Mouse (Mus musculus) heart, embryonic 10.5 days (tissue): Measurements from ENCODE around the gene Rbl2. TPM values are rescaled to one million over a fixed set of nuclear protein-coding genes. Genes with fewer than 3 reads are reported as not detected.

Experiments used
- DNase-seq: peaks from one replicate; pipeline ENCODE4 v3.0.0-alpha.2; 2017; ENCODE audit warnings: low spot score
- H3K27ac ChIP-seq: fragments of 300-500 bp; sonication (generic); 2 replicates; pipeline ENCODE4 v1.5.1; 2016; ENCODE audit warnings: mild to moderate bottlenecking
- H3K27me3 ChIP-seq: fragments of 300-500 bp; sonication (generic); 2 replicates; pipeline ENCODE4 v1.6.1; 2016; ENCODE audit warnings: mild to moderate bottlenecking; ENCODE audit not compliant: poor library complexity, insufficient read depth, severe bottlenecking
- H3K36me3 ChIP-seq: fragments of 300-500 bp; sonication (generic); 2 replicates; pipeline ENCODE4 v1.6.1; 2016; ENCODE audit warnings: mild to moderate bottlenecking, moderate library complexity
- H3K4me1 ChIP-seq: fragments of 300-500 bp; sonication (generic); 2 replicates; pipeline ENCODE4 v1.6.1; 2016; ENCODE audit warnings: mild to moderate bottlenecking
- H3K4me3 ChIP-seq: fragments of 300-500 bp; sonication (generic); 2 replicates; pipeline ENCODE4 v1.5.1; 2016; ENCODE audit warnings: mild to moderate bottlenecking, moderate library complexity
- H3K9me3 ChIP-seq: fragments of 300-500 bp; sonication (generic); 2 replicates; pipeline ENCODE4 v1.6.1; 2016; ENCODE audit warnings: mild to moderate bottlenecking, moderate library complexity
- WGBS: fragments of 180-500 bp; shearing (Covaris S2); methylation state at CpG from one replicate; pipeline ENCODE4 v1.1.7; 2016; 5-methylcytosine and 5-hydroxymethylcytosine counted together
- polyA plus RNA-seq: library from polyadenylated mRNA; unstranded; fragments of >200 nt; fragmentation: Nextera tagmentation; extraction: Ambion mirVana; gene quantifications from 2 replicates; pipeline ENCODE4 v1.2.1, GENCODE M21; 2016

The Rbl2 gene
- polyA plus RNA-seq, 1 experiment from 2014 or later = 8.3 TPM

DNA sequence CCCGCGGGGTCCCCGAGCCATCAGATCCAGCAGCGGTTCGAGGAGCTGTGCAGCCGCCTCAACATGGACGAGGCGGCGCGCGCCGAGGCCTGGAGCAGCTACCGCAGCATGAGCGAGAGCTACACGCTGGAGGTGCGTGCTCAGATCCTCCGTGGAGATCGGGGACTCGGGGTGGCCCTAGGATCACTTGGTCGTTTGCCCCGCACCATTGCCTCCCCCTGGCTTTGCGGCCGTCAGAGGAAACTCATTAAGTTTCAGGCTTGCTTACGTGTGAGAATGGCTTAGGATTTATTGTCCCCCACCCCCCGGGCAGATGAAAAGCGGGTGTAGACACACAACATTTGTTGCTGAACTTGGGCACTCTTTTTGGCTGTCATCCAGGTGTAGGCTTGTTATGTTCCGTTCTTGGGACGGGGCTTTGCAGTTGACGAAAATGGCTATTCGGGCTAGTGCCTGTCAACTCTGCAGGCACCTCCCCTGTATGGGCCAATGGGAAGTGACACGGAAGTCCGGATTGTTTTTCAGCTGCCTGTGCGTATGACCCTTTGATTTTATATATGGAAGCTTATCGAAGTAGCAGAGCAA, 510 bp downstream of the Rbl2 start:
- no peaks in the 10 kb centered on the region for H3K36me3 ChIP-seq
- H3K9me3 ChIP-seq = no peaks in the 10 kb centered on the region
- H3K27ac ChIP-seq = peak overlapping the region; percentile 90
- peak overlapping the region; percentile 92 for H3K4me3 ChIP-seq
- under 1% methylated on average over 34 of the region's 34 CpGs for WGBS
- peaks cover 9% of the 10 kb centered on the region for H3K4me1 ChIP-seq
- no peaks in the 10 kb centered on the region for H3K27me3 ChIP-seq
- peak; percentile 91 for DNase-seq

DNA sequence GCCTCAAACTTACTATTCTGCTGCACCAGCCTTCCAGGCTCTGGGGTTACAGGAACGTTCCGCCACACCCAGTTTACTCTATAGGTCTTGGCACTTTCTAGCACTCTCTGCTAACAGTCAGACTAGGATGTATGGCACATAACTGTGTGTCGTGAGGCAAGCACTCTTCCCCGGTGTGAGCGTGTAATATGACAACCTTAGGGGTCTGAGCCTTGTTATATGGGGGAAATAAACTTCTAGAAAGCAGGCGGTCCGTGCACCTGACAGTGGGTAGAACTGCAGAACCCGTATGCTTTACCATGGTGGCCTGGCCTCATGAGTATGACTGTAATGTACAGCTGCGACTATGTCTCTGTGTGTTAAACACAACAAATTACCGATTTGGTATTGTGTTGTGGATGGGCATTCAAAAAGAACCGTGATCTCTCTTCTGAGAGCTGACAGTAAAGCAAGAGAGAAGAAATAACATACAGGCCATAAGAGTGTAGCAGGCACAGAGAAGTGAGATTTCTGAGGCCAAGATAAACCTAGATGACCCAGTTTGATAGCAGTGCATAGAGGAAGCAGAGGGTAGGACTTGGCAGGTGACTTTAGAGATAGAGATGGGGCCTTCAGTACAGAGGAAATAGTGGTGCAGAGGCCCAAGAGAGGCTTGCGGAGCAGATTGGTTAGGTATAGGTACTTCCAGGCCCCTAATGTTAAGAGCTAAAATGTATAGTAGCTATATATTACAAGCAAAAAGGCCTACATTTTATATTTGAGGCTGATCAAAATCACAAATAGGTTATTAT, 7.4 kb downstream of the Rbl2 start:
- DNase-seq = no peak
- 88% methylated on average over 12 of the region's 12 CpGs for WGBS
- Histone ChIP-seq H3K27ac (no peak overlapping the region), H3K4me1 (no peaks in the 10 kb centered on the region), H3K36me3 (peaks cover 21% of the 10 kb centered on the region), H3K9me3 (no peaks in the 10 kb centered on the region), H3K4me3 (no peak overlapping the region), H3K27me3 (no peaks in the 10 kb centered on the region)

DNA sequence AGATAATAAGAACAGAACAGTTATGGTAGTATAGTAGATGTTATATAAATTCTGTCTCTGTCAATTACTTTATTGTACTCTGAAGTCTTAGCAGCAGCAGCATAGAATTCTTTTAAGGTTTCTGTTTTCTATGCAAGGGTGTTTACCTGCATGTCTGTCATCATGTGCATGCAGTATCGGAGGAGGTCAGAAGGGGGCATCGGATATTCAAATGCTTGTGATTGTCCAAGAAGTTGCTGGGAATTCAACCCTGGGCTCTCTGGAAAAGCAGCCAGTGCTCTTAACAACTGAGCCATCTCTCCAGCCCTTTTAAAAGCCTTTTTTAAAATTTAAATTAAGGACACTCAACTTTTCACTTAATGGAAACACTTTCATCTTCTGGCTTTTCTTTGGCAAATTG, 9.8 kb downstream of the Rbl2 start:
- H3K27me3 ChIP-seq = no peaks in the 10 kb centered on the region
- 97% methylated on average over 2 of the region's 2 CpGs for WGBS
- H3K4me3 ChIP-seq = no peak overlapping the region
- H3K9me3 ChIP-seq = no peaks in the 10 kb centered on the region
- peaks cover 21% of the 10 kb centered on the region for H3K36me3 ChIP-seq
- no peak for DNase-seq
- no peaks in the 10 kb centered on the region for H3K4me1 ChIP-seq
- H3K27ac ChIP-seq = no peak overlapping the region

DNA sequence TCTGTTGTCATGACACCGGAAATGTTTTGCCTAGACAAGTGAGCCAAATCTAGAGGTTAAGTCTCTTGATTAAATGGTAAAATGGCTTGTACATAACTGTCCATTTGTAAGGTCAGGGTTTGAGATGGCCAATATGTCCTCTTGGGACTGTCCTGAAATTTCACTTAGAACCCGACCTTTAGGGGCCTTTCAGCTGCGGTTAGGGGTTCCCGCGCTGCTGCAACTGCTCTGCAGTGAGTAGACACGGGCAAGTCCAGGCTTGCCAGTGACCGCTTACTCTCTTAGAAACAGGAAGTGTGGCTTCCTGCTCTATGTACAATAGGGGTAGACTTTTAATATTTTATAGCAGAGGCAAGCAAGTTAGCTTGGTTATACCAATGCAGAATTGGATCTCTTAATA, 12.1 kb downstream of the Rbl2 start:
- H3K36me3 ChIP-seq = peaks cover 29% of the 10 kb centered on the region
- no peak overlapping the region for H3K4me3 ChIP-seq
- WGBS = 73% methylated on average over 7 of the region's 7 CpGs
- H3K4me1 ChIP-seq = no peaks in the 10 kb centered on the region
- no peak for DNase-seq
- H3K9me3 ChIP-seq = no peaks in the 10 kb centered on the region
- no peaks in the 10 kb centered on the region for H3K27me3 ChIP-seq
- H3K27ac ChIP-seq = no peak overlapping the region

DNA sequence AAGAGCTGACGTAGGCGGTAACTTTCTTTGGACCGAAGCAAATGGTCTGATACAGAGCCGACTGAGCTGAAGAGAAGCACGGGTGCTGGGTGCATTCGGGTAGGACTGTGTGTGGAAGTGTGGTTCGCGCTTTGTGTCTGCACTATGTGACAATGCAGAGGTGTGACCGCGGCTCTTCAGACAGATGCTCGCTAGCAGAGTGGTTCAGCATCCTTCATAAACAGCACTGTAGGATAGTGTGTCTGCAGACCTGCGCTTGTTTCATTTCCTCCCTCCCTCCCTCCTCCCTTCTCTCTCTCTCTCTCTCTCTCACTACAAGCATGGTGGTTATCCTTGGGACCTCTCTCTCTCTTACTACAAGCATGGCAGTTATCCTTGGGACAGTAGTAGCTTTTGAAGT, 12.6 kb downstream of the Rbl2 start:
- H3K4me3 ChIP-seq = no peak overlapping the region
- H3K36me3 ChIP-seq = peaks cover 31% of the 10 kb centered on the region
- WGBS = 88% methylated on average over 12 of the region's 12 CpGs
- no peaks in the 10 kb centered on the region for H3K9me3 ChIP-seq
- no peak overlapping the region for H3K27ac ChIP-seq
- H3K27me3 ChIP-seq = no peaks in the 10 kb centered on the region
- no peak for DNase-seq
- H3K4me1 ChIP-seq = no peaks in the 10 kb centered on the region

DNA sequence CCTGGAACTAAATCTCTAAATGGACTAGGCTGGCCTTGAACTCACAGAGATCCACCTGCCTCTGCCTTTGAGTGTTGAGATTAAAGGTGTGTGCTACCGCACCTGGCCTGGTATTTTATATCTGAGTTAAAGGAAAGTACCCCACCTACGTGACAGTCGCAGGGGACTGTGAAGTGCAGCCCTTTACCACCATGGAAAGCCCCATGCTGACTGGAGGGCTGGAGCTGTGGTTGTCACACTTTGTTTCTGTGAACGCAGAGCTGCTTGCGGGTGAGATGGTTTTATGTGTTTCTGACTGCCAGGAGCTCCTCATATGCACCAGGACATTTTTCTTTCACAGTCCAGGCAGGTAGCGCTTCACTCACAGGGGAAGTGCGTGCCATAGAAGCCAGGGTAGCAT, 18.6 kb downstream of the Rbl2 start:
- WGBS = 91% methylated on average over 7 of the region's 7 CpGs
- Histone ChIP-seq H3K36me3 (peaks cover 26% of the 10 kb centered on the region), H3K9me3 (no peaks in the 10 kb centered on the region), H3K27ac (no peak overlapping the region), H3K4me1 (no peaks in the 10 kb centered on the region), H3K27me3 (no peaks in the 10 kb centered on the region), H3K4me3 (no peak overlapping the region)
- no peak for DNase-seq

DNA sequence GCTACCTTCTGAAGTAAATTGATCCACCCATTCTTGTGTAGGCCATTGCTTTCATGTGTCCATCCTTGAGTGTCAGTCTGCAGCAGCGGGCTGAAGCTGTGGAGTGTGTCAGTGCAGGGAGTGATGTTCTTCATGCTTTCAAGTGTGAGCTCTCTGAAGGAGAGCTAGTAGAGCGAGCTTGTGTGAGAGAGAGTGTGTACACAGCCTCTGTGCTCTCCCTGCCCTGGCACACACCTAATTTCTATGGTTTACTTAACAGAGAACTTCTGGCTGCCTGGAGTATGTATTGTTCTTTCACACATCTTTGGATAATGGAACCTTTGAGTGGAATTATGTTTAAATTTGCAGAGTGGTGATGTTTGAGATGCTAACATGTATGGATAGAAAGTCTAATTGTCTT, 19.7 kb downstream of the Rbl2 start:
- 83% methylated on average over 2 of the region's 2 CpGs for WGBS
- Histone ChIP-seq H3K27ac (no peak overlapping the region), H3K4me1 (no peaks in the 10 kb centered on the region), H3K4me3 (no peak overlapping the region), H3K9me3 (no peaks in the 10 kb centered on the region), H3K36me3 (peaks cover 26% of the 10 kb centered on the region), H3K27me3 (no peaks in the 10 kb centered on the region)
- no peak for DNase-seq

DNA sequence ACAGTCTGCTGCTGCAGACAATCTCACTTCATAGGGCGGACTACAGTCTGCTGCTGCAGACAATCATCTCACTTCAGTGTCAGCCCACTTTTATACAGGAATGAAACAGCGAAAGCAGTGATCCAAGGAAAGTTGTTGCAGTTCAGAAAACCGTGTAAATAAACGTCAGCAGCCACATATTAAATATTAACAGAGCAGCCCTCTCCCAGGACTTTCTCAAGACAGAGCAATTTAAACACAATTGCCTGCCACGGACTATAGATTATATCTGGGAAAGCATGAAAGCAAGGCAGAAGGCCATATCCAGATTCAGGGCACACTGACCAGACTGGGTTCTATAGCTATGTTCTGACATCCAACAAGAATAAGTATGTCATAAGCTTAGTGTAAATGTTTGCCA, 24.3 kb downstream of the Rbl2 start:
- Histone ChIP-seq H3K27me3 (no peaks in the 10 kb centered on the region), H3K4me1 (no peaks in the 10 kb centered on the region), H3K27ac (no peak overlapping the region), H3K9me3 (no peaks in the 10 kb centered on the region), H3K36me3 (peaks cover 29% of the 10 kb centered on the region), H3K4me3 (no peak overlapping the region)
- DNase-seq = no peak
- 88% methylated on average over 5 of the region's 5 CpGs for WGBS

DNA sequence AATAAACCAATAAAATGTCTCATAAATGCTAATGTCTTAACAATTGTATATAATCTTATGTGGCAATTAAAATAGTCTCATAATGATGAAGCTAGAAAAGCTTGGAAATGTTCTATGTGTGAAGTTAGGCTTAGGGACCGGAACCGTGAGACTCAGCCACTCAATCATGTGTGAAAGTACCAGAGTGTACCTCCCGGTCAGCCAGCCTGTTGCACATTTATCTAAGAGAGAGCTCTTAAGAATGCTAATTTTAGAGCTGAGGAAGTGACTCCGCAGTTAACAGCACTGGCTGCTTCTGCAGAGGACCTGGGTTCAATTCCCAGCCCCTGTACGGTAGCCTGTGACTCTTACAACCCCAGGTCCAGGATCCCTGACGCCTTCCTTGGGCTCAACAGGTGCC, 28.2 kb downstream of the Rbl2 start:
- Histone ChIP-seq H3K9me3 (no peaks in the 10 kb centered on the region), H3K4me1 (no peaks in the 10 kb centered on the region), H3K27ac (no peak overlapping the region), H3K4me3 (no peak overlapping the region), H3K36me3 (peaks cover 24% of the 10 kb centered on the region), H3K27me3 (no peaks in the 10 kb centered on the region)
- 56% methylated on average over 6 of the region's 6 CpGs for WGBS
- no peak for DNase-seq

DNA sequence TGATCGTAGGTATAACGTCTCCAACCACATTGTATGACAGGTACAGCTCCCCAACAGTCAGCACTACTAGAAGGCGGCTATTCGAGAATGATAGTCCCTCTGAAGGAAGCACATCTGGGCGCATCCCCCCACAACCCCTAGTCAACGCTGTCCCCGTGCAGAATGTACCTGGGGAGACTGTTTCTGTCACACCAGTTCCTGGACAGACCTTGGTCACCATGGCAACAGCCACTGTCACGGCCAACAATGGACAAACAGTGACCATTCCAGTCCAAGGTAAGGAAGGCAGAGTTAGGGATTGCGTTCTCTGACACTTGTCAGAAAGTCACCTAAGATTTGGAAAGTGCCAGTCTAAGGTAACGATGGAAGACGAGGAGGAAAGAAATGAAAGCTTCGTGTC, 36.4 kb downstream of the Rbl2 start:
- no peak for DNase-seq
- H3K9me3 ChIP-seq = no peaks in the 10 kb centered on the region
- H3K36me3 ChIP-seq = peaks cover 24% of the 10 kb centered on the region
- H3K27ac ChIP-seq = no peak overlapping the region
- no peaks in the 10 kb centered on the region for H3K4me1 ChIP-seq
- 88% methylated on average over 12 of the region's 12 CpGs for WGBS
- no peaks in the 10 kb centered on the region for H3K27me3 ChIP-seq
- no peak overlapping the region for H3K4me3 ChIP-seq

DNA sequence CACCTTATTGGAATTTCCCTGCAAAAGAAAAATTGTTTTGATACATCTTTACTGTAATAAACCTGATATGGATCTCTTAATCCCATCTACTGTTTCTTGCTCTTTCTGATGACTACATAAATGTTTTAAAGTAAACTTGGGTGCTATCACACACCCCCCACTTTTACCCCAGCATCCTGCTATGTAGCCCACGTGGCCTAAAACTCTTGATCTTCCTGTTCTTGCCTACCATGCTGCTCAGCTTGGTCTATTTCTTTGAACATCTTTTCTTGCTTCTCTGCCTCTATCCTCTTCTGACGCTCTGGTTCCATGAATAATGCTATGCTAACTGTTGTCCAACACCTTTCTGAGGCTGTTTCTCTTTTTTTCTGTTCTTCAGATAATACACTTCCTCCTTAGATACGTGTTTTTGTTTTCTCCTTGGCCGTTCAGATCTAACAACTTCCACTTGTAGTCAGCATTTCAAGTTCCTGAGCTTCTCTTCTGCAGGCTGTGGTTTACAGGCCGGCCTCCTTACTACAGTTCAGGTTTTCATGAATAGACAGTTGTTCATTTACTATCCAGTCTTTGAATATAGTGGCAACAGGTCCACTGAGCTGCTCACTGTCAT, 42.1 kb downstream of the Rbl2 start:
- WGBS = 87% methylated on average over 5 of the region's 5 CpGs
- no peaks in the 10 kb centered on the region for H3K9me3 ChIP-seq
- no peak overlapping the region for H3K4me3 ChIP-seq
- no peak overlapping the region for H3K27ac ChIP-seq
- no peaks in the 10 kb centered on the region for H3K4me1 ChIP-seq
- H3K36me3 ChIP-seq = peaks cover 42% of the 10 kb centered on the region
- no peaks in the 10 kb centered on the region for H3K27me3 ChIP-seq
- DNase-seq = no peak

DNA sequence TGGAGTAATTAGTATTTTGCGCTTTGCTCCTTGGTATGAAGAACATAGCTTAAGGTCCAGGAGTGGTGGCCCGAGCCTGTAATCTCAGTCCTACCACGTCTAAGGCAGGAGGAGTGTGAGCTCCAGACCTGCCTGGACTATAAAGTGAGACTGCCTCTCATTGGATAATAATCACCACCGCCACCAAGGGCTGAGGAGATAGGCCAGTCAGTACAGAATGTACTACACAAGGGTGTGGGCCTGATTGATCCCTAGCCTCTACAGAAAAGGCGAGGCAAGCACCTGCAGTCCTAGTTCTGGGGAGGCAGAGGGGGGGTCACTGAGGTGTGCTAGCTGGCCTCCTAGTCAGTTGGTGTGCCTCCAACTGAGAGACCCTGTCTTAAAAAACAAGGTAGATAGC, 44.6 kb downstream of the Rbl2 start:
- H3K36me3 ChIP-seq = peaks cover 47% of the 10 kb centered on the region
- DNase-seq = no peak
- no peaks in the 10 kb centered on the region for H3K4me1 ChIP-seq
- no peak overlapping the region for H3K27ac ChIP-seq
- no peaks in the 10 kb centered on the region for H3K27me3 ChIP-seq
- no peak overlapping the region for H3K4me3 ChIP-seq
- no peaks in the 10 kb centered on the region for H3K9me3 ChIP-seq
- 89% methylated on average over 5 of the region's 5 CpGs for whole genome bisulfite sequencing

DNA sequence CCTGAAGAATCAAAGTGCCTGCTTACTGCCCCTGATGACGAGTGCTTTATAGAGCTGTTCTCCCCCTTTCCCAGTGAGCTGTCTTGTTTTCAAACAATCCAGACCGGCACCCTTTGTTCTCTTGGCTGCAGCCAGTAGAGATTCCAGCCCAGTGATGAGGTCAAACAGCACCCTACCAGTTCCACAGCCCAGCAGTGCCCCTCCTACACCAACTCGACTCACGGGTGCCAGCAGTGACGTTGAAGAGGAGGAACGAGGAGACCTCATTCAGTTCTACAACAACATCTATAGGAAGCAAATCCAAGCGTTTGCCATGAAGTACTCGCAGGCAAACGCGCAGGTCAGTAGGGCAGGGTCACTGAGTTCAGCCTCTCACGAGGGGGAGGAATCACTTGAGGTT, 45.1 kb downstream of the Rbl2 start:
- no peaks in the 10 kb centered on the region for H3K4me1 ChIP-seq
- H3K9me3 ChIP-seq = no peaks in the 10 kb centered on the region
- WGBS = 81% methylated on average over 11 of the region's 11 CpGs
- H3K27me3 ChIP-seq = no peaks in the 10 kb centered on the region
- no peak for DNase-seq
- peaks cover 51% of the 10 kb centered on the region for H3K36me3 ChIP-seq
- H3K27ac ChIP-seq = no peak overlapping the region
- H3K4me3 ChIP-seq = no peak overlapping the region
